Mouse (Mus musculus): ENCODE data around the gene Dpy30. TPM values are rescaled to one million over a fixed set of nuclear protein-coding genes. Genes with fewer than 3 reads are reported as not detected.
"Not testable (repeated sequence)": the region's sequence is repeated elsewhere in the genome, so short reads cannot be mapped to it uniquely, and the experiment has no call there.

The Dpy30 gene
- 100 to 1,000 TPM in 1 of 2 experiments, 10 to 100 TPM in 1; 88.2 to 100 TPM for total RNA-seq (2021)
- long read RNA-seq, experiment 1, transcript Dpy30-203 (4 exons, 694 nt): minor isoform, 11 of 59 reads
- long read RNA-seq, experiment 1, transcript Dpy30-206 (5 exons, 734 nt): major isoform, 40 of 59 reads
- long read RNA-seq, experiment 1, partial matches to known transcripts: 0 of 59 reads
- long read RNA-seq, experiment 1, other reads (novel, unspliced or antisense): 7 of 59 reads
- long read RNA-seq, experiment 2, transcript Dpy30-206 (5 exons, 734 nt): major isoform, 49 of 65 reads
- long read RNA-seq, experiment 2, transcript Dpy30-203 (4 exons, 694 nt): minor isoform, 5 of 65 reads
- long read RNA-seq, experiment 2, partial matches to known transcripts: 3 of 65 reads
- long read RNA-seq, experiment 2, other reads (novel, unspliced or antisense): 2 of 65 reads

- DNase-seq: no peak
Measured at GRCm38 (mm10) chr17:74323844-74324243, at the start of gene Dpy30. Gene Dpy30, minus strand, starts transcription at chr17:74323944.

GRCm38 (mm10) chr17:74363592-74363991 is 39.8 kb upstream of the Dpy30 start:
- no peak for DNase-seq

- no peak for DNase-seq
Measured at GRCm38 (mm10) chr17:74341151-74341550, 17.4 kb upstream of the Dpy30 start.

GRCm38 (mm10) chr17:74338937-74339804 is 15.4 kb upstream of the Dpy30 start, which contains the start of gene Spast:
Gene Spast, plus strand, starts transcription at chr17:74338987.
- DNase-seq: peak; percentile 88

GRCm38 (mm10) chr17:74338225-74338931 is 14.6 kb upstream of the Dpy30 start:
- peak; percentile 96 for DNase-seq

GRCm38 (mm10) chr17:74331049-74331676 is 7.4 kb upstream of the Dpy30 start:
- peak; percentile 18 for DNase-seq

GRCm38 (mm10) chr17:74328146-74328545 is 4.4 kb upstream of the Dpy30 start:
- peak; percentile 77 for DNase-seq

GRCm38 (mm10) chr17:74327195-74327594 is 3.5 kb upstream of the Dpy30 start:
- DNase-seq: not testable (repeated sequence)

- no peak for DNase-seq
Measured at GRCm38 (mm10) chr17:74322400-74323054, 1.2 kb downstream of the Dpy30 start.

GRCm38 (mm10) chr17:74318721-74319120 is 5.0 kb downstream of the Dpy30 start:
- no peak for DNase-seq

- peak; percentile 93 for DNase-seq
Measured at GRCm38 (mm10) chr17:74316309-74316863, 7.4 kb downstream of the Dpy30 start.

- DNase-seq: no peak
Measured at GRCm38 (mm10) chr17:74315445-74316308, 8.1 kb downstream of the Dpy30 start.

GRCm38 (mm10) chr17:74306021-74306420 is 17.7 kb downstream of the Dpy30 start:
- DNase-seq: no peak

GRCm38 (mm10) chr17:74305616-74306015 is 18.1 kb downstream of the Dpy30 start:
- DNase-seq: no peak

- no peak for DNase-seq
Measured at GRCm38 (mm10) chr17:74304060-74304459, 19.7 kb downstream of the Dpy30 start.

GRCm38 (mm10) chr17:74300089-74300488 is 23.7 kb downstream of the Dpy30 start:
- DNase-seq: no peak

- DNase-seq: not testable (repeated sequence)
Measured at GRCm38 (mm10) chr17:74296991-74297390, 26.8 kb downstream of the Dpy30 start.

GRCm38 (mm10) chr17:74296076-74296823 is 27.5 kb downstream of the Dpy30 start:
- DNase-seq: no peak

All from adrenal gland, postnatal 10 days (tissue).